Mouse (Mus musculus) MEL-GATA-1-ER (cell line): Measurements from ENCODE around the gene Pitpnb.

ENCODE experiments used
- DNase-seq: peaks from one replicate; pipeline ENCODE4 v3.0.0-alpha.2; 2012; ENCODE audit warnings: low read depth; ENCODE audit errors: extremely low read depth

Pitpnb gene

DNA sequence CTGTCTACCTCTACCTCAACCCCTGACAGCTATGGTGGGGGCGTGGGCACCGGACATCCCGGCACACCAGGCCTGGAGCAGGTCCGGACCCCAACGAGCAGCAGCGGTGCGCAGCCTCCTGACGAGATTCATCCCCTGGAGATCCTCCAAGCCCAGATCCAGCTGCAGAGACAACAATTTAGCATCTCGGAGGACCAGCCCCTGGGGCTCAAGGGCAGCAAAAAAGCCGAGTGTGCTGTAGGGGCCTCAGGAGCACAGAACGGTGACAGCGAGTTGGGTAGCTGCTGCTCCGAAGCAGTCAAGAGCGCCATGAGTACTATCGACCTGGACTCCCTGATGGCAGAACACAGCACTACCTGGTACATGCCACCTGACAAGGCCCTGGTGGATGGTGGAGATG lies 90.9 kb downstream of the Pitpnb start:
- DNase-seq = no peak

DNA sequence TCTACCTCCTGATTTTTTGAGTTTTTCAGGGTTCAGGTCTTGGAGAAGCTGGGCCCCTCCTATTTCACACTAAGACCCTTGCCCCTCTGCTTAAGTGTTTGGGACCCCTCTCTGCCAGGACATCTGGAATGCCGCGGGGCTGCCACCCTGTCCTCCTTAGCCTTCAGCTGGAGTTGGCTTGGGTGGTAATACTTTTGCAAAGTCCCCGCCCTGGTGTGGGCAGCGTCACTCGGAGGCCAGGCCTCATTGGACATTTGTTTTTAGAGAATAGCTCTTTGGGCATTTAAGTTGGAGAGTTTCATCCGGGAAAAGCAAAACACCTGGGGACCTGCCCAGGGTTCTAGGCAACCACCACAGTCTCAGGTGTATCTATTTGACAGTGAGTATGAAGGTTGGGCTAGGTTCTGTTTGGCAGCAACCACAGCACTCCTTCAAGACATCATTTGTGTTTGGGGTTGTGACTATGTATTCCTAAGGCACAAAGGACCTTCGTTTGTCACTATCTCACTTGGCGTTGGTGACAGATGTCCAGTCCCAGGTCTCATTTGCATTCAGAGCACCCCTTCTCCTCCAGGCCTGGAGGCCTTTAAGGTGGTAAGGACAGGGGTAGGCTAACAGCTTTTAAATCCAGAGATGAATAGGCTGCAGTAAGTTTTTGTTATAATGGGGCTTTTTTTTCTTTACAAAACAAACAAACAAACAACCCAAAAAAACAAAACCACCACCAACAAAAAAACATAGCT lies 91.7 kb downstream of the Pitpnb start:
- no peak for DNase-seq

DNA sequence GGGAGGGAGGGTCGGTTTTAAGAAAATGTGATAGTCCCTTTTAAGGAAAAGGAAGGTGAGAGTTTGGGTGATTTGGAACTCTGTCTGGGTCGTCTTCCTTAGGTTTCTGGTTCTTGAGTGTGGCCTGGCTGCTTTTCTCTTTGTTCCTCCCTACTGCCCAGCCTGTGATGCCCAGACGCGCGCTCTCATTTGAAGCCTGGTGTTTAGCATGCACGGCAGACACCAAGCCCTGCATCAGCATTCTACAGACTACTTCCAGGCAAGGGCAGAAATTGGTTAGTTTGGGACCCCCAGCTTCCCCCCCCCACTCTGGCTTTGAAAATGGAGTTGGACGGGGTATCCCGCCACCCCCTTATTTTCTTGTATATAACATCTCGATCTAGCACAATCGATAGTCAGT lies 92.4 kb downstream of the Pitpnb start:
- DNase-seq = no peak

DNA sequence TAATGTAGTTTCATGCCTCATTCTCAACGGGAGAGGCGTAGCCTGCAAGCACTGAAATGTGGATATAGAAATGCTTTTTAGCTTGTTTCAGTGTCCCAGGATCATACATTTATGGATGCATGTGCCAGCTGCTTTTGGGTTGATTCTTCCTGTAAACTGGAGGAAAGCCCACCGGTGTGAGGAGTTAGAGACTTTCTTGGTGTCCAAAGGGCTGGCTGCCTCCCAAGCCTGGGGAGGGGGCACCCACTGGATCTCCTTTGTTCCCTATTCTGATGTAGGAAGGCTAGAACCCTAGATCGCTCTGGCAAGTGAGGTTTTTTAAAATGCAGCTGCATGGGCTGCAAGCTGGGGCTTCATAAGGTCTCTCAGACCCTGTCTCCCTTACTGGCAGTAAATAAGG lies 93.1 kb downstream of the Pitpnb start:
- no peak for DNase-seq

DNA sequence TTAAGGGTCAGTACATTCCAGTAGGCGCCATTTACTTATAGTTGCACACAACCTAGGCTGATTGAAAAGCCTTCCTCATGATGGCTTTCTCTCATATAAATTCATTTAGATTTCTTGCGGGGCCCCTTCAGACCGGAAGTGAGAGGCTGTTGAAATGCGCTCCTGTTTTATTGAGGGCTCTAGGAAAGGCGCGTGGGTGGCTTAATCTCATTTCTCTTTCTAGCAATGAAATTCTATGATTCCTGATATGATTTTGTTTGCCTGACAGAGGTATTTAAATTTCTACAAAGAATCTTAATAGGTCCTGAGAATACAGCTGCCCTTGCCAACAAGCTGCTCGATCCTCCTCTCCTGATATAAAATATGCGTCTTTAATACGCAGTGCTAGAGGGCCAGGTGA lies 95.2 kb downstream of the Pitpnb start:
- no peak for DNase-seq

DNA sequence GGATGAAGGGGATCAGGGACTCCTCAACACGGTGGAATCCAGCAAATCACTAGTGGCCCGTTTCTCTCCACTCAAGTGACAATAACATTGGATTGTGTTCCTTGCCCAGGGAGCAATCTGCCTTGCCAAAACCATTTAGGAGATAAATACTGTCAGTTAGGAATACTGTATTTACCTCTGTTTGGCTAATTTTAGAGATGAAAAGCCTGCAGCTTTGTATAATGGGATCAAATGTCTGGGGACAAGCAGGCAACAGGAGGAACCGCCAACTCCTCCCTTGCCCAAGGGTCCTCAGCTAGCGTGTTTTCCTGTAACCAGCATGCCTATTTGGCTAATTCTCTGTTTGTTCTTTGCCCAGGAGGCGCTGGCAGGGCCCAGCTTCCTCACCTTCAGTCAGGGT lies 95.7 kb downstream of the Pitpnb start:
- no peak for DNase-seq

DNA sequence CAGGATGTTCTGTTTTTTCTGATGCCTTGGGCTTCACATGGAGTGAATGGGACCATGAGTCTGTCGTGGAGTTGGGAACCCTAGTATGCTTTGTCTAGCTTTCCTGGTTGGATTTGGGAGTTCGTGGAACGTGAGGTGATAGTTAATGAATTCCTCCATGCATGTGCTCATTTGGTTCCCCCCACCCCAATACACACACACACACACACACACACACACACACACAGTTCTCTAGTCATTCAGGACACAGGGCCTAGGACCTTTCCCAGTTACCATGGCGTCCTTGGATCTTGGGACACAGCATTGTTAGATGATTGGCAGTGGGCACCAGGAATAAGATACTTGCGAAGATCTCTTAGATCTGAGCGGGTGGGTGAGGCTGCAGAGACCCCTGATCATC lies 98.3 kb downstream of the Pitpnb start:
- DNase-seq = no peak

DNA sequence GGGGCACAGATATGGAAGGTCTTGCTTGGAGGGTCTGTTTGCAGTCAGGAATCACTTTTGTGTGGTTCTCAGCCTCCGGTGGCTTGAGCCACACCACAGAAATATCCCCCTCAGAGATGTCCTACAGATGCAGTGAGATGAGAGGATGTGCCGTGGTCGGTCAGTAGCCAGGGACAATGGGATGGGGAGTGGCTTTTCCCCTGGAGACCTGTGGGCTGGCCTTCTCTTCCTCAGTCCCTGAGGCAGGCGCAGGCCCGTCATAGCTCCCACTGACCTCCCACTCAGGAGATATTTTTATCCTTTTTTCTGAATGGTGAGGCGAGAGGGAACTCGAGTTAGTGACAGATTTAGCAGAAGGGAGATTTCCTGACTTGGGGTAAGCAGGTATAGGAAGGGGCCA lies 99.2 kb downstream of the Pitpnb start:
- DNase-seq = no peak

DNA sequence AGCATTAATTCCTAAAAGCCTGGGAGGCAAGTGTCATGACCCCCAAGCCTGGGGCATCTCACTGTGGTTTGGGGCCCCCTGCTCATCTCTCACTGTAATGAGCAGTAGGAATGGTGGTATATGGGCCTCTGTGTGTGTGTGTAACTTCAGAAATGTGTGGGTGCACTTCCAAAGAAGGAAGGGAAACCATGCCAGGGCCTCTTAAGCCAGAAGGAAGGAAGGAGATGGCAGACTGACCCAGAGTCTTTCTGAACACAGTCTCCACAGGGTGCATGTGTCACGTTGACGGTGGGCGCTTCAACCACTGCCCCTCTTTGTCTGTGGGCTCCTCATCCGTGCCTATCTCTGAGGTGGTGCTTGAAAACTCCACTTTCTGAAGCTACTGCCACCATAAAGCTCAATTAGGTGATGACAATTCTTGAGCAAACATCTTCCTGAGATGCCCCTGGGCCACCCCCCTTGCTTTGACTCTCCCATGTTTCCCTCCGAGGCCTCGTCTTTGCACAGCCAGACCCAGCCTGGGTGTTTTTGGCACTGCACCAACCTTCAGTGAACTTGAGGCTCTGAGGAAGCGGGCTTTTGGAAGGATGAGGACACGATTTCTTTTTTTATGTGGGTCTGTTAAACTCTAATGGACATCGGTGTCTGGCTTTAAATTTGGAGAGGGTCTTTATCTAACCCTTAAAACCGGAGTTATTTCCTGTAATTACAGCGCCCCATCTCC lies 100.6 kb downstream of the Pitpnb start:
- no peak for DNase-seq

DNA sequence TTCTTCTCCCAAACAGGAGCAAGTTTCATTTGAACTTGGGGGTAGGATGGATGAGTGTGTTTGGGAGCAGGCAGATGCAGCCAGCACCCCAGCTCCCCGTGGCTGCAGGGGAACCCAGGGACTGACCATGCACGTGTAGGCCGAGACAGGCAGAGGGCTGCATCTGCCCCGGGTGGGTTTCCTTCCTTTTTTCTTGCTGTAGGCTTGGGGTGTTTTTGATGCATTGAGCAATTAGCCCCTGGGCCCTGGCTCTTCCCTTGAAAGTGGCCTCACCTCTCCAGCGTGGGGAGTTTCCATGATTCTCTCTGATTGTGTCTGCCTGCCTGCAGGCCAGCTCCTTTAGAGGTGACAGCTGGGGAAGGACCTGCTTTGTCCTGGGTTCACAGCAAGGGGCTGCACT lies 102.3 kb downstream of the Pitpnb start:
- no peak for DNase-seq

DNA sequence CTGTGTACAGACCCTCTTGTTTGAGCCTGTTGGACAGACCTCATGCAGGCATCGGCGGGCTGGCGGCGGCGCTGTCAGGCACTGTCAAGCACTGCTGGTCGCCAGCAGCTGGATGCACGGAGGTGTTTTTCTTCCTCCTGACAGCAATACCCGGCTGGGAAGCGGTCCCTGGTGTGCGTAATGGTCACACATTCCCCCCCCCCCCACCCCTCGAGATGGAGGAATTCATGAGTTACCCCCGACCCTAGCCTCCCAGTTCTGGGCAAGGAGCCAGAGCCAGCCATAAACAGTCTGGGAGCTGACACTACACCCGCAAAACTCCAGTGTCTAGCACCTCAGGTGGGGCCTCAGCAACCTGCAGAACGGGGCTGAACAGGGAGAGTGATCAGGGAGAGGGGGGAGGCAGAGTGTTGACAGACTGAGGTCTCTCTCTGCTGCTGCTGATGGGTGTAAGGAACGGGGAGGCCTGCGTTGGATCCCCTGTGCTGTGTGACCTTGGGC lies 103.8 kb downstream of the Pitpnb start:
- DNase-seq = no peak

DNA sequence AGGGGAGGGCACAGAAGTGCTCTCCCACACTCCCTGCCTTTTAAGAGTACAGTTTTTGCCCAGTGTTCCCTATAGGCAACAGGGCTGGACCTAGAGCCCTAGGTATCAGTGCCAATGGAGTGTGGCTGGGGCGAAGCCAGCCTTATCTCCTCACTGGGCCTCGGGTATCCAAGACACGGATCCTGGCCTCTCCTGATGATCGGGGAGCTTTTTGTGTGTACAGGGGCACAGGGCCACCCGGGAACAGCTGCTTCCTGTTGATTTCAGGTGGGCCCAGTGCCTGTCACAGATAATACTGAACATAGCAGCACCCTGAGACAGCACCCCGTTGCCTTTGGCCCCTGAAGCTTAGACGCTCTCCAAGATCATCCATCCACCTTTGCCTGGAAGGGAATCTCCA lies 105.7 kb downstream of the Pitpnb start:
- no peak for DNase-seq

DNA sequence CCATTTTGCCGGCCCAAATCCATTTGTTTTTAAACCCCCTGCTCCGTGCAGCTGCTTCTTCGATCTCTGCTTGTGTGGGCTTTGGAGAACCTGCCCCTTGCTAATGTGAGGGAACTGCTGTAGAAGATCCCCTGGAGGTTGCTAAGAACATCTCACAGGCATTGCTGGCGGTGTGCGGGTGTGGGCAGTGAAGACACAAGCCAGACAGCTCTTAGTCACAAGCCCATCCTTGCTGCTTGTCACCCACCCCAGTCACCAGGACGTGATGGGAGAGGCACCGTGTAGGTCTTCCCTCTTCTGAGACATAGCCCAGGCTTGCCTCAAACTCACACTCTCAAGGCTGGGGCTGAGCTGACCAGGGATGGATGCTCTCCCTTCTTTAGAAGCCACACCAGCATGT lies 106.6 kb downstream of the Pitpnb start:
- DNase-seq = no peak
